Mouse (Mus musculus) layer of hippocampus, postnatal 10 days (tissue): ENCODE data around the gene Zfp938. TPM values are rescaled to one million over a fixed set of nuclear protein-coding genes. Genes with fewer than 3 reads are reported as not detected.

ENCODE experiments used
- DNase-seq, 2 experiments: peaks; one replicate each; pipeline ENCODE4 v3.0.0; 2021; ENCODE audit warnings: low spot score in 2 of 2
- long read RNA-seq: library from polyadenylated mRNA; stranded (forward); transcript quantifications from one replicate; pipeline ENCODE4 v2.0.0, GENCODE M21; 2023
- total RNA-seq, 2 experiments: library from RNA; stranded (reverse); gene quantifications; 2 replicates each; pipeline ENCODE4 v1.2.3; 2021

Gene Zfp938
- total RNA-seq = 10 to 100 TPM; 24.8 to 24.9 TPM
- long read RNA-seq, transcript Zfp938-201 (4 exons, 2,035 nt) = minor isoform, 6 of 34 reads
- long read RNA-seq, transcript Zfp938-202 (4 exons, 2,124 nt) = major isoform, 11 of 34 reads
- long read RNA-seq, partial matches to known transcripts = 8 of 34 reads
- long read RNA-seq, other reads (novel, unspliced or antisense) = 9 of 34 reads

DNA sequence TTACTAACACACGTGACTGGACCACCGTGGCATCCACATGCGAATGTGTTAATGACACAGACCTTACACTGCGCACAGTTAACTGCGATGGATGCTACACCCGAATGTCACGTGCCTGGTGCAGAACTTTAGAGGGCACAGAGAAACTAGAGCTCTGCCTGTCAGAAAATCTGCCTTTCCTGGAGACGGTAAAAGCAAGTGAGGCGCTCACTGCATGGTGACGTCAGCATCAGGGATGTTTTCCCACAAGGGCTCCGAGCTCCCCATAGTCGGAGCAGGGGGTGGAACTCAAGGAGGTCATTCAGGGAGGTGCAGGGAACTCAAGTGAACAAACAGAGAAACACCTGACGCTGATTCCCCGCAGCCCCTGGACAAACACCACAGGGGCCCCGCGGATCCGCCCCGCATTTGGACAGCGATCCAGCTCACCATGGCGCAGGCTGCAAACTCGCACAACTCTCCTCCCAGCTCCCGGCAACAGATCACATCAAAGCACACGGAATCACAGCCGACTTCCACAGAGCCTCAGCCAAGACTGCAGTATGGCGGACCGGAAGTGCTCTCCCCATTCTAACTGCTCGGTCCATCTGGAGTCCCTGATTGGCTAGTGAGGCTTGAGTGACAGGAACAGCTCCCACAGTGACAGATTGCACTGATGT is at the start of gene Zfp938:
Gene Zfp938 (minus strand): TSS at position 539 of the 659 bp plus-strand sequence.
- DNase-seq = peak; percentile 72 to 79

GRCm38 (mm10) chr10:82257331-82257730 is 16.3 kb upstream of the Zfp938 start:
- DNase-seq = no peak

- no peak for DNase-seq
Measured at GRCm38 (mm10) chr10:82245021-82245420, 3.9 kb upstream of the Zfp938 start.

DNA sequence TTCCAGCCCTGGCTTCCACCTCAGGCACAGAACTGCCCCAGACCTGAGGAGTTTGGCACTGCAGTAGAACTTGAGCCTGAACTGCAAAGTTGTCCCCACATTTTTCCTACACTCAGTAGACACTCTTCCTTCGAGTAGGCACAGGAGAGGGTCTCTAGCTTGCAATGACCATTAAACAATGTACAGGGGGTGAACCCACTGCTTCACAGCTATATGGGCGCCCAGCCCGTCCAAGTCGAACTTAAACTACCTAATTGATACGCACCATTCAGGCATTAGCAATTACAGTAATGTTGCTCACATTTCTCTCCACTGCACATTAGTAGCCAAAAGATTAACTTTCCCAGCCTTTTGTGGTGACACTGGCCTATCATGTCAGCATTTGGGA is 315 bp upstream of the Zfp938 start:
- DNase-seq = no peak

DNA sequence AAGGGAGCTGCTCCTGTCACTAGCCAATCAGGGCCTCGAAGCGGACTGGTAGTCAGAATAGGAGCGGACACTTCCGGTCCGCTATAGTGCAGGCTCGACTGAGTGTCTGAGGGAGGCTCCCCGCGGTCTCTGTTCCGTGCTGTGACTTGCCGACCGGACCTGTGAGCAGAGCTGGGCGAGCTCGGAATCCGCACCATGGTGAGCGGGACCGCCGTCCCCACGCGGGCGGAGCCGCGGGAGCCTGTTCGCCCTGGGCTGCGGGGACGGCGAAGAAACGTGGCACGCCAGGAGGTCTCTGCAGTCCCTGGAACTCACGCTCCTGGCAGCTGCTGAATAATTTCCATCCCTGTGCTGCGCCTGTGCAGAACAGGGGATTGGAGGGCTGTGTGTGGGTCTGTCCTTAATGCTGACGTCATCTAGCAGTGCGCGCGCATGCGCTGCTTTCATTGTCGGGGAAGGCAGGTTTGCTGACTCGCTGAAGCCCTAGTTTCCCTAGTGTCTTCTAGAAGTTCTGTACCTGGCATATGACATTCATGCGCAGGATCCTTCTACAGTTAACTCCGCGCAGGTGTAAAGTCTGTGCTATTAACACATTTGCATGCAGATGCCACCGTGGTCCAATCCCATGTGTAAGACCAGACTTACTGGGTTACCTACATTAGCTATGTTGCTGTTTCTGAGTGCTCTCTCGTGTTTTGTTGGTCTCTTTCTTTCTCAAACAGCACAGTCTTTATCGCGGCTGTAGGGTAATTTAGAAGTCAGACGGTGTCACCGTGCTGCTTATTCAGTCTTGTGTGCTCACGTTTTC is 62.6 kb downstream of the Zfp938 start:
- DNase-seq = peak; percentile 80 to 83

Other genes with a start within 250 kb of the Zfp938 start
- gene Zfp873, start 193.2 kb downstream of the Zfp938 start, total RNA-seq = 10 to 100 TPM; 12.1 to 12.4 TPM
- 1 to 10 TPM; 5.3 to 6.9 TPM for gene BC024063, start 157.9 kb downstream of the Zfp938 start, total RNA-seq
- gene AU041133, start 113.3 kb downstream of the Zfp938 start, total RNA-seq = 10 to 100 TPM; 11.8 to 12.4 TPM
- under 1 TPM; 0.02 TPM for gene 4932415D10Rik, start 75.3 kb upstream of the Zfp938 start, total RNA-seq
- gene Gm4924, start 113.0 kb upstream of the Zfp938 start, total RNA-seq = 1 to 10 TPM; 7.9 to 9.3 TPM